Mouse (Mus musculus): ENCODE data around the gene Cotl1. TPM values are rescaled to one million over a fixed set of nuclear protein-coding genes. Genes with fewer than 3 reads are reported as not detected.

Gene Cotl1
- polyA plus RNA-seq, 1 experiment from 2014 or later, result 114 TPM

- WGBS, result 90% methylated on average over 7 of the region's 7 CpGs
- H3K4me1 ChIP-seq, result peaks cover 87% of the 10 kb centered on the region
Measured at GRCm38 (mm10) chr8:119789581-119789980, 50.8 kb downstream of the Cotl1 start.

GRCm38 (mm10) chr8:119788607-119789381 lies 51.5 kb downstream of the Cotl1 start:
- H3K4me3 ChIP-seq, result no peak overlapping the region
- 77% methylated on average over 9 of the region's 9 CpGs for WGBS
- peak overlapping the region; percentile 67 for H3K27ac ChIP-seq
- peaks cover 89% of the 10 kb centered on the region for H3K4me1 ChIP-seq
- no peaks in the 10 kb centered on the region for H3K9me3 ChIP-seq
- no peaks in the 10 kb centered on the region for H3K36me3 ChIP-seq (replicated peaks)
- H3K27me3 ChIP-seq (ENCODE audit: poor library complexity, severe bottlenecking), result peaks cover 2% of the 10 kb centered on the region; the same call in 1 of the 2 replicates
- no peak for DNase-seq (ENCODE audit: extremely low spot score, low spot score)

More at GRCm38 (mm10) chr8:119789581-119789980, 50.8 kb downstream of the Cotl1 start:
- Histone ChIP-seq H3K27me3 (ENCODE audit: poor library complexity, severe bottlenecking) (no peaks in the 10 kb centered on the region; the same call in 1 of the 2 replicates), H3K27ac (peak overlapping the region; percentile 67), H3K36me3 (replicated peaks) (no peaks in the 10 kb centered on the region), H3K4me3 (no peak overlapping the region), H3K9me3 (no peaks in the 10 kb centered on the region)
- no peak for DNase-seq (ENCODE audit: extremely low spot score, low spot score)

- Histone ChIP-seq H3K36me3 (replicated peaks) (no peaks in the 10 kb centered on the region), H3K9me3 (no peaks in the 10 kb centered on the region), H3K27ac (0 out of 2 replicates have a peak overlapping the region, but pooled peaks have one; percentile 68), H3K27me3 (ENCODE audit: poor library complexity, severe bottlenecking) (peaks cover 6% of the 10 kb centered on the region; the same call in 1 of the 2 replicates), H3K4me1 (peaks cover 85% of the 10 kb centered on the region), H3K4me3 (no peak overlapping the region)
- WGBS, result 69% methylated on average over 4 of the region's 4 CpGs
- no peak for DNase-seq (ENCODE audit: extremely low spot score, low spot score)
Measured at GRCm38 (mm10) chr8:119787341-119787740, 53.0 kb downstream of the Cotl1 start.

DNA sequence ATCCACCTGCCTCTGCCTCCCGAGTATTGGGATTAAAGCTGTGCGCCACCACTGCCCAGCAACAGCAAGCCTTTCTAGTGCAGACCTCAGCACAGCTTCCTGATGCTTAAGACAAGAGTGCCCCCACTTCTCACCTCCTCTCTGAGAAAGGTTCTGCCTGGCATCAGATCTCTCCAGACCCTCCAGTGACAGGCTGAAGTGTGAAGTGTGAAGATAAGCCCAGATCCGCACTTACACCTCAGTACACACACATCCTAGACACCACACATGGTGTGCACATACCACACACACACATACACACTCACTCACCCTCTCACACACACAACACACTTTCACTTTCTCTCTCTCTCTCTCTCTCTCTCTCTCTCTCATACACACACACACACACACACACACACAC lies 53.5 kb downstream of the Cotl1 start:
- no peak for DNase-seq (ENCODE audit: extremely low spot score, low spot score)
- Histone ChIP-seq H3K4me3 (no peak overlapping the region), H3K27ac (0 out of 2 replicates have a peak overlapping the region, but pooled peaks have one; percentile 68), H3K9me3 (no peaks in the 10 kb centered on the region), H3K36me3 (replicated peaks) (no peaks in the 10 kb centered on the region), H3K27me3 (ENCODE audit: poor library complexity, severe bottlenecking) (peaks cover 6% of the 10 kb centered on the region; the same call in 1 of the 2 replicates), H3K4me1 (peaks cover 81% of the 10 kb centered on the region)
- WGBS, result 91% methylated on average over 3 of the region's 3 CpGs

GRCm38 (mm10) chr8:119785764-119786405 lies 54.5 kb downstream of the Cotl1 start:
- peaks cover 6% of the 10 kb centered on the region; the same call in 1 of the 2 replicates for H3K27me3 ChIP-seq (ENCODE audit: poor library complexity, severe bottlenecking)
- H3K36me3 ChIP-seq (replicated peaks), result no peaks in the 10 kb centered on the region
- peak overlapping the region; percentile 68 for H3K27ac ChIP-seq
- H3K4me1 ChIP-seq, result peaks cover 78% of the 10 kb centered on the region
- no peaks in the 10 kb centered on the region for H3K9me3 ChIP-seq
- WGBS, result 62% methylated on average over 18 of the region's 18 CpGs
- H3K4me3 ChIP-seq, result no peak overlapping the region
- no peak for DNase-seq (ENCODE audit: extremely low spot score, low spot score)

DNA sequence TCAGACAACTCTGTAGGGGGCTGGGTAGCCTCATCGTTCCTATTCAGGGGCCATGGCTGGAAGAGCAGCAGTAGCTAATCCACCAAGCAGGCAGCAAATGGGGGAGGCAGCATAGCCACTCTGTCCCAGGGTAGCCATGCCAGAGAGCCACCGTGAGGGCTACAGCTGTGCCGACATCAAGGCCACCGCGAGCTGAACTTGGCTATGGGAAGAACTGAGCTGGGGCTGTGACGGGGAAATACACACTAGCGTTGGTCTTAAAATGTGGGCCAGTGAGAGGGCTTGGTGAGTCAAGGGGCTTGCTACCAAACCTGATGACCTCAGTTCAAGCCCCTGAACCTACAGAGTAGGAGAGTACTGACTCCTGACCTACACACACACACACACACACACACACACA lies 55.7 kb downstream of the Cotl1 start:
- Histone ChIP-seq H3K27me3 (ENCODE audit: poor library complexity, severe bottlenecking) (peaks cover 6% of the 10 kb centered on the region; the same call in 1 of the 2 replicates), H3K36me3 (replicated peaks) (no peaks in the 10 kb centered on the region), H3K27ac (peak overlapping the region; percentile 20; the same call in 1 of the 2 replicates), H3K4me1 (peaks cover 73% of the 10 kb centered on the region), H3K9me3 (no peaks in the 10 kb centered on the region), H3K4me3 (no peak overlapping the region)
- WGBS, result 68% methylated on average over 7 of the region's 7 CpGs
- no peak for DNase-seq (ENCODE audit: extremely low spot score, low spot score)

GRCm38 (mm10) chr8:119784141-119784574 lies 56.2 kb downstream of the Cotl1 start:
- peaks cover 6% of the 10 kb centered on the region; the same call in 1 of the 2 replicates for H3K27me3 ChIP-seq (ENCODE audit: poor library complexity, severe bottlenecking)
- H3K27ac ChIP-seq, result peak overlapping the region; percentile 20
- DNase-seq (ENCODE audit: extremely low spot score, low spot score), result no peak
- WGBS, result 47% methylated on average over 9 of the region's 9 CpGs
- H3K9me3 ChIP-seq, result no peaks in the 10 kb centered on the region
- H3K4me3 ChIP-seq, result no peak overlapping the region
- no peaks in the 10 kb centered on the region for H3K36me3 ChIP-seq (replicated peaks)
- peaks cover 71% of the 10 kb centered on the region for H3K4me1 ChIP-seq

DNA sequence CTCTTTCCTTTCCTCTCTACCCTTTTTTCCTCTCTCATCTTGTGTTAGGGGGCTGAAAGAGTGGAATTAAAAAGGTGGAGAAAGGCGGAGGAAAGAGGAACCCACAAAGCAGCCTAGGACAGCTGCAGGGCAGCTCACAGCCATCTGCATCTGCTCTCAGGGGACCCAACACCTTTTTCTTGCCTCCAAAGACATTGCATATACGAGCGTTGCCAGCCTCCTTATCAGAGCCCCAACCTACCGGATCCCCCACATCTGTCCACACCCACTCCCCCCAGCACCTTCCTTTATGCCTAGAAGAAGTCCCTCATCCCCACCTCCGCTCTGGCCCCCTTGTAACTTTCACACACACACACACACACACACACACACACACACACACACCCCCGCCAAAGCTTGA lies 56.8 kb downstream of the Cotl1 start:
- H3K27ac ChIP-seq, result peak overlapping the region; percentile 20
- H3K4me1 ChIP-seq, result peaks cover 71% of the 10 kb centered on the region
- WGBS, result 75% methylated on average over 6 of the region's 6 CpGs

GRCm38 (mm10) chr8:119782715-119783114 lies 57.6 kb downstream of the Cotl1 start:
- H3K4me3 ChIP-seq, result no peak overlapping the region
- peaks cover 6% of the 10 kb centered on the region; the same call in 1 of the 2 replicates for H3K27me3 ChIP-seq (ENCODE audit: poor library complexity, severe bottlenecking)
- H3K36me3 ChIP-seq (replicated peaks), result no peaks in the 10 kb centered on the region
- H3K4me1 ChIP-seq, result peaks cover 73% of the 10 kb centered on the region
- H3K27ac ChIP-seq, result no peak overlapping the region
- WGBS, result 12% methylated on average over 5 of the region's 5 CpGs
- no peaks in the 10 kb centered on the region for H3K9me3 ChIP-seq
- peak; percentile 69 for DNase-seq (ENCODE audit: extremely low spot score, low spot score)

More for the DNA sequence above, 56.8 kb downstream of the Cotl1 start:
- DNase-seq (ENCODE audit: extremely low spot score, low spot score), result no peak
- H3K27me3 ChIP-seq (ENCODE audit: poor library complexity, severe bottlenecking), result peaks cover 6% of the 10 kb centered on the region; the same call in 1 of the 2 replicates
- no peak overlapping the region for H3K4me3 ChIP-seq
- no peaks in the 10 kb centered on the region for H3K9me3 ChIP-seq
- H3K36me3 ChIP-seq (replicated peaks), result no peaks in the 10 kb centered on the region

- no peak for DNase-seq (ENCODE audit: extremely low spot score, low spot score)
- Histone ChIP-seq H3K4me3 (no peak overlapping the region), H3K9me3 (no peaks in the 10 kb centered on the region), H3K4me1 (peaks cover 74% of the 10 kb centered on the region), H3K27ac (no peak overlapping the region), H3K27me3 (ENCODE audit: poor library complexity, severe bottlenecking) (peaks cover 6% of the 10 kb centered on the region; the same call in 1 of the 2 replicates), H3K36me3 (replicated peaks) (no peaks in the 10 kb centered on the region)
- 74% methylated on average over 4 of the region's 4 CpGs for WGBS
Measured at GRCm38 (mm10) chr8:119781086-119781840, 59.1 kb downstream of the Cotl1 start.

DNA sequence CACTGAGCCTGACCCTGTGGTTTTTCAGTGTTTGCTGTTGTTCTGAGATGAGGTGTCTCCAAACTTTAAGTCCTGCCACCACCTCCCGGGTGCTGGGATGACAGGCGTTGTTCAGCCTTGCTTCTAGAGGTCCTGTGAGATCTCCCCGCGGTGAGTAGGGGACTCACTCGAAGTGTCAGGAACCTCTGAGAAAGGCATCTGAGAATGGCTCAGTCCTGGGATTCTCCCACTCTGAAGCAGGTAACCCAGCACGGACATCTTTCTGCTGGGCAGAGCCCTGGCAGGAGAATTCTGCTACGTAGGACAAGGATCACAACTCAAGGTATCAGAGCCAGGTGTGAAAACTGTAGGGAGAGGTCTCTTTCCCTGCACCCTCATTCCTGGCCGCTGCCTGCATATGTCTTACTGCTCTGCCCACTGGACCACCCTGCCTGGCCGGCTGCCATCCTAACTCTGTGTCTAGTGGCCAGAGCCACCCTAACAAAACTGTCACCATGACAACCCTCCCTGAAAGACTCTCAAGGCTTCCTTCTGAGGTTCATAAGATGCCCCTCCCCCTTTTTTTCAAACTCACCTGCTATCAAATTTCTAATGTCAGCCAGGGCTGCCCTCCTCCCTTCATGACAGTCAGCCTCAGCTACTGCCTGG lies 59.8 kb downstream of the Cotl1 start:
- WGBS, result 80% methylated on average over 9 of the region's 9 CpGs
- DNase-seq (ENCODE audit: extremely low spot score, low spot score), result no peak
- H3K4me1 ChIP-seq, result peaks cover 66% of the 10 kb centered on the region

More for the DNA sequence above, 59.8 kb downstream of the Cotl1 start:
- Histone ChIP-seq H3K27ac (no peak overlapping the region), H3K4me3 (no peak overlapping the region), H3K27me3 (ENCODE audit: poor library complexity, severe bottlenecking) (peaks cover 6% of the 10 kb centered on the region; the same call in 1 of the 2 replicates), H3K9me3 (no peaks in the 10 kb centered on the region), H3K36me3 (replicated peaks) (no peaks in the 10 kb centered on the region)
